Mouse (Mus musculus) ES-E14 (cell line): Measurements from ENCODE around the gene Plch2.

ENCODE experiments used
- CHD2 ChIP-seq: IDR thresholded peaks from 2 replicates; pipeline ENCODE4 v1.6.1; 2014; ENCODE audit warnings: mild to moderate bottlenecking, low read depth, low read length, inconsistent platforms
- MAFK ChIP-seq: IDR thresholded peaks from 2 replicates; pipeline ENCODE4 v1.6.1; 2014; ENCODE audit warnings: mild to moderate bottlenecking, low read depth, low read length, inconsistent platforms; ENCODE audit not compliant: insufficient read depth

GRCm38 (mm10) chr4:155018601-155019335, 37.8 kb downstream of the Plch2 start:
- no peak for TF ChIP-seq MAFK
- TF ChIP-seq CHD2, result no peak
